Mouse (Mus musculus) central nervous system, embryonic 18 days (tissue): ENCODE results near the gene Tnfaip6. TPM values are rescaled to one million over a fixed set of nuclear protein-coding genes. Genes with fewer than 3 reads are reported as not detected.

Experiments used
- polyA plus RNA-seq: library from polyadenylated mRNA; depleted of rRNA; stranded (reverse); fragments of >200 nt; gene quantifications from 2 replicates; pipeline ENCODE4 v1.2.3, GENCODE M21; 2012; rRNA removed

Tnfaip6 gene
- 1.9 and 2.4 TPM in 2 replicates for polyA plus RNA-seq

DNA sequence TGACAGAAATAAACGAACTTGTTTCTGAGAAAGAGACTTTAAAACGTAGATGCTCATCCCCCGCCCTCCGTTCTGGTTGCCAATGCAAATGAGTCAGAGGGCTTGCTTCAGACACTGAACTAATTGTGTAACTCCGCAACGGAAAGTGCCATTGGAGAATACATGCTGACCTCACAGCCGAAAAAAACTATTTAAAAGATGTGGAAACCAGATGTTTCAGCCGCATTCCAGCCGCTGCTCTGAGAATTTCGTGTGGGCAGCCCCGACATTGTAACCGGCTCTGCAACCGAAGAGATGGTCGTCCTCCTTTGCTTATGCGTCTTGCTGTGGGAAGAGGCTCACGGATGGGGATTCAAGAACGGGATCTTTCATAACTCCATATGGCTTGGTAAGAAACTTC, at the start of gene Tnfaip6:
TSS of gene Tnfaip6 (plus strand) at position 128 of the 400 bp plus-strand sequence.

GRCm38 (mm10) chr2:52072491-52073140, 34.8 kb downstream of the Tnfaip6 start, which contains the start of gene Rif1:
Gene Rif1 (plus strand): TSS chr2:52072832.

Other genes starting within 250 kb of the Tnfaip6 start
- gene Rbm43, start 102.8 kb upstream of the Tnfaip6 start, polyA plus RNA-seq, result 8.1 and 8.6 TPM in 2 replicates
- 3.3 and 4.5 TPM in 2 replicates for gene Nmi, start 64.5 kb upstream of the Tnfaip6 start, polyA plus RNA-seq
- gene Rif1, start 34.8 kb downstream of the Tnfaip6 start, polyA plus RNA-seq, result 14.6 and 16.8 TPM in 2 replicates